Mouse (Mus musculus) spleen, postnatal 14 days (tissue): ENCODE data around the gene Mgrn1.

Experiments
- DNase-seq, 2 experiments: peaks; one replicate each; pipeline ENCODE4 v3.0.0; 2021 to 2022; ENCODE audit warnings: low spot score in 2 of 2

Mgrn1 gene

DNA sequence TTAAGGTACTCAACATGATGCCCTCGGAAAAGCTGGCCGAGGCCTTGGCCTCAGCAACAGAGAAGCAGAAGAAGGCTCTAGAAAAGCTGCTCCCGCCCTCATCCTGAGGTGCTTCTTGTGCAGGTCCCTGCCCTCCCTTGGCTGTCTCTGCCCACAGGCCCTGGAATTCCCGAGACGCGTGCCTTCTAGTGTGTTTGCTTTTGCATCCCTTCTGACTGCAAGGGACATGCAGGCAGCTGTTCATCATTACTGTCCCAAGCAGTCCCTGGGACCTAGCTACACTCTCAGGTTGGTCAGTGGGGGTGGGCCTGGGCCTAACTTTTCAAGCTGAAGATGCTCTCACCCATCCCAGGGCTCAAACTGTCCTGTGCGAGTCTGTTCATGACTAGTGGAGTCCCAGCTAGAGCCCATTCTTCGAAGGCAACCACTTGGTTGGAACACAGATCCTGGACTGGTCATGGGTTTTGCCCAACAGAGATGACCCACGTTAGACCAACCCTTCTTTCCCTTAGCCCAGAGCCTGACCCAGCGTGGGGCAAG lies 54.3 kb downstream of the Mgrn1 start:
- no peak for DNase-seq

DNA sequence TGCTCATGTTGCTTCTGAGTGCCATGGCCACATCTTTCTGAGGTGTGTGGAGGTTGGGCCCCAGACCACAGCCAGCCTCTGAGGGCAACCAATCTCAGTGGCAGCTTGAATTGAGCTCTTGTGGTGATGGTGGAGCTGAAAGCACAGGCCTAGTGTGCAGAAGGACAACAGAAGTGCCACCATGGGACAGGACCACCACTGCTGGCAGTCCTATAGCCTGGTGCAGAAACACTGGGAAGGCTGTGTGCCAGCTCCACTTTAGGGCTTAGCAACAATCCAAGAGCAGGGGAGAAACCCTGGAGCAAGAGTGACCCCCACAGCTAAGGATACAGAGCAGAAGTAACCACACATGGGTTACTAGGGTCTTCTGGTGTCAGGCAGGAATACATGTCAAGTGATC lies 55.0 kb downstream of the Mgrn1 start:
- DNase-seq, result no peak

GRCm38 (mm10) chr16:4942868-4943267 lies 56.8 kb downstream of the Mgrn1 start:
- DNase-seq, result no peak

GRCm38 (mm10) chr16:4943431-4943830 lies 57.4 kb downstream of the Mgrn1 start:
- DNase-seq, result no peak

- DNase-seq, result no peak
These were observed 59.4 kb downstream of the Mgrn1 start for GRCm38 (mm10) chr16:4945415-4945814.

GRCm38 (mm10) chr16:4946155-4946554 lies 60.1 kb downstream of the Mgrn1 start:
- no peak for DNase-seq

DNA sequence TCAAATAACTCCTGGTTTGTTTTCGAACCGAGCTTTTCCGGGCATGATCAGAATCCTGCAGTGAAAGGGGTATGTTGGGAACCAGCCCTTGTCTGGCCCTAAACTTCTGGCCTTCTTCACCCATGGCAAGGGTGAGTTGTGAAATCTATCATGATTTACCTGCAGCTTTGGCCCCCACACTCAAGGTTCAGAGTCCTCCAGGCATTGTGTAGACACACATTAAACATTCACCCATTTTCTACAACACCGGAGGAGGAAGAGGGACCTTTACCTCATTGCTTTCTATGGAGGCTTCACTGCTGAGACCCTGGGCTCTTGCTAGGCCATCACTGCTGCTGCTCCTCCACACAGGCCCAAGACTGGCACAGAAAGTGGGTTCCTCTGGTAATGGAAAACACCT lies 61.3 kb downstream of the Mgrn1 start:
- DNase-seq, result no peak

DNA sequence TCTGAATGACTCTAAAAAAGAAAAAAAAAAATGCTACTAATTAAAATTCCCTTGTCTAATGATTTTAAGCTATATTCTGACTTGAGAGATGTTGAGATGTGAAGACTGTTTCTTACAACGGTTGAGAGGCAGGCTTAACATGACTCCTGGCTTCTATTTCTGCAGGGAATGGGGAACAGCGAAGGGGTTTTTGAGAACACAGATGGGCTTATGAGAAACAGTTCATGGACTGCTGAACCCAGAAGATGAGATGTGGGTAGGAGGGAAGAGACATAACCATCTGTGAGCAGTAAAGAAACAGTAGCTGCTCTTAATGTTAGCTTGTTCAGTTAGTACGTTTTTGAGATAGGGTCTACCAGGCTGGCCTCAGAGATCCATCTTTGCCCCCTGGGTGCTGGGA lies 70.6 kb downstream of the Mgrn1 start:
- no peak for DNase-seq

DNA sequence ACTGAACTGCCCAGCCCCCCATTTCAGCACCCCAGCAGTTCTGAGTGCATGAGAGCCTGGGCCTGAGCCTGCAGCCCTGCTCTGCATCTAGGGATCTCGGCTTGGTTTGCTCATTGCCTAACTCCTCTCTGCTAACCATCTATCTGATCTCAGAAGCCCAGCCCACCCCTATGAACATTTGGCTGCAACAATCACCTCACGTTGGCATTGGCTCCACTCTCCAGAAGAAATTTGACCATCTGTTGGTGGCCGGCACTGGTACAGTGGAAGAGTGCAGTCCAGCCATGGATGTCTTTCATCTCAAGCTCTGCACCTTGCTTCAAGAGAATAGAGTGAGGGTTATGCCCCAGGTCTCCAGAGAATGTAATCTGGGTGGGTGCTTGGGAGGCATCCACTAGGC lies 71.4 kb downstream of the Mgrn1 start:
- no peak for DNase-seq

- DNase-seq, result no peak
These were observed 74.2 kb downstream of the Mgrn1 start for GRCm38 (mm10) chr16:4960260-4960659.

GRCm38 (mm10) chr16:4963346-4963745 lies 77.3 kb downstream of the Mgrn1 start:
- DNase-seq, result no peak

GRCm38 (mm10) chr16:4963797-4964709 lies 78.0 kb downstream of the Mgrn1 start, which contains the start of gene Anks3:
Gene Anks3, minus strand, starts transcription at chr16:4964205.
- peak; percentile 89 to 90 for DNase-seq

- DNase-seq, result no peak
These were observed 78.8 kb downstream of the Mgrn1 start for GRCm38 (mm10) chr16:4964731-4965391.

- no peak for DNase-seq
These were observed 79.5 kb downstream of the Mgrn1 start for GRCm38 (mm10) chr16:4965392-4966129.

- no peak for DNase-seq
These were observed 82.4 kb downstream of the Mgrn1 start for GRCm38 (mm10) chr16:4968426-4968825.

DNA sequence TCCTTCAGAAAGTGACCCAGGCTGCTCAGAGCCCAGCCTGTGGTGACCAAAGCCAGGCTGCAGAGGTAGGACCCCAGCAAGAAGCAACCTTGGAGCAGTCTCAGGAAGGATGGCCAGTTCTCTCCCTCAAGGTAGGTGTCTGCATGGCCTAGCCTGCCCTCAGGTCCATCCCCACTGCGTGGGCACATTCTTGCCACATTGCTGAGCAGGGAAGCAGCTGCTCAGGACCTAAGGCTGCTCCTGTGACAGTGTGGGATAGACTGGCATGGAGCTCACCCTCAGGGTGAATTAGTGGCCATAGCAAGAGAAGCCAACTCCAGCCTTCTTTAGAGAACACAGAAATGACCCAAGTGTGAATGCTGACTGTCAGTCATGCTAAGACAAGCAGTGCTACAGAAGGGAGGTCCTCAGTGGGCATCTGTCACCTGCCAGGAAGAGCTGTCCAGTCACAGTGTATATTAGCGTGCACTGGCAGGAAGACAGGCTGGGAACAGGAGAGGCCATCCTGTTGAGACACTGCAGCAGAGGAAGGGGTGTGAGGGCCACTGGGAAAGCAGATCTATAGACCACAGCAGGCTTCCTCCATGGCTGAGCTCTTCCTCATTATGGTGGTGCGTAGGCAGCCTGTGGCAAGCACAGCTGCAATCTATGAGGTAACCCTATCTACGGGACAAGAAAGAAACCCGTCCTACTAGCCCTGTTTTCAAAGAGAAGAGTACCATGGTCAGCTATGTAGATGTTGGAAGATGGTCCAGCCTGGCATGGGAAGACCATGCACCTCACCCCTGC lies 83.2 kb downstream of the Mgrn1 start:
- DNase-seq, result no peak

DNA sequence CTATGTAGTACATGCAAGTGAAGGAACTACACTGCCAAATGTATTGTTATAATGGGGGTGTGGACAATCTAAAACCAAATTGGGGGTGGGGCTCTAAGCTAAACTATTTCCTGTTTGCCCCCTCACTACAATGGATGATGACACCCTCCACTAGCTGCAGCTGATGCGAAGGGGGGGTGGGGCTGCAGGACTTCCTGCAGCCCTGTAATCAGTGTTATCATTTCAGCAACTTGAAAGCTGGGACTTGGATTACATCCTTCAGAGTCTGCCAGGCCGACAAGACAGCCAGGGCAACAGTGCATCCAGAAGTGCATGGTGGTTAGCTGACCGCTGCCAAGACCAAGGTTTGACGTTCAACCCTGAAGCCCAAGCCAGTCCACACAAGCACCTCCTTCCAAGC lies 85.6 kb downstream of the Mgrn1 start:
- DNase-seq, result no peak

DNA sequence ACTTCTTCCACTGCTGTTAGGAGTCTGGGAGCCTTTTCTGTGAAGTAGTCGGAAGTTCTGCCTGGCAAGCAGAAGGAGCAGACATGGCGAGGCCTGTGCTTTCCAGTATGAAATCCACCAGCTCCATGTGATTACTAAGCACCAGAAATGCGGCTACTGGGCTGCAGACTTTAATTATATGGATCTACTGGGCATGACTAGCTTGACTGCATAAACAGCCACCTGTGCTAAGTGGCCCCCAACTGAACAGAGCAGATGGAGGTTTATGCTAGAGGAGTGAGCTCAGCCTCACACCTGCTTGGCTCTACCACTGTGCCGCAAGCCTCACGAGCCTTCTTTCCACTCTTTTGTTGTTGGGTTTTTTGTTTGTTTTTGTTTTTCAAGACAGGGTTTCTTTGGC lies 88.5 kb downstream of the Mgrn1 start:
- DNase-seq, result no peak

DNA sequence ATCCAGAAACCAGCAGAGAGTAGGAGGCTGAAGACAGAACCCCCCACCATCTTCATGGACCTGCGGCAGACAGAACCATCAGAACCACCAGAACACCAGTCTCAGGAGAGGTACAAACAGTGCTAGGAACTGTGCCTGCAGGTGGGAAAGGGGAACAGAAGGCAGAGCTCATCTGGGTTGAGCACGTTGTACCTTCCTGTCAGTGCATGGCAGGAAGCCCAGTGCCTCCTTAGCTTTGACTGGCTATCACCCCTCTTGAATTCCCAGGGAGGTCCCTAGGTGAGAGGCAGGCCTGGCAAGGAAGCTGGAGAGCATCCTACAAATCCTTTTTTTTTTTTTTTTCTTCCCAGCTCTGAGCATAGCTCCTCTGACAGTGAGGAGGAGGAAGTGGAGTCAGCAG lies 90.1 kb downstream of the Mgrn1 start:
- no peak for DNase-seq

- no peak for DNase-seq
These were observed 92.4 kb downstream of the Mgrn1 start for GRCm38 (mm10) chr16:4978275-4979051.
